Mouse (Mus musculus) neutrophil, adult 5-6 weeks (primary cell): Measurements from ENCODE around the gene Abhd13. TPM values are rescaled to one million over a fixed set of nuclear protein-coding genes. Genes with fewer than 3 reads are reported as not detected.
A peak's percentile ranks its signal among the peaks of the same experiment; 100 is the strongest.

Source experiments
- ATAC-seq: fragments of 151-379, 151-347 bp; 2 replicates; pipeline ENCODE4 v1.8.0; 2017; ENCODE audit warnings: mild to moderate bottlenecking, moderate TSS enrichment; ENCODE audit not compliant: insufficient number of reproducible peaks, poor library complexity, low FRiP score, severe bottlenecking; ENCODE audit errors: extremely low read depth
- total RNA-seq: library from RNA; stranded (forward); fragments of 200-1000 nt; gene quantifications from 2 replicates; pipeline ENCODE4 v1.2.3, GENCODE M21; 2017

Abhd13 gene
- total RNA-seq, 1 experiment from 2014 or later, result 28.9 TPM

DNA sequence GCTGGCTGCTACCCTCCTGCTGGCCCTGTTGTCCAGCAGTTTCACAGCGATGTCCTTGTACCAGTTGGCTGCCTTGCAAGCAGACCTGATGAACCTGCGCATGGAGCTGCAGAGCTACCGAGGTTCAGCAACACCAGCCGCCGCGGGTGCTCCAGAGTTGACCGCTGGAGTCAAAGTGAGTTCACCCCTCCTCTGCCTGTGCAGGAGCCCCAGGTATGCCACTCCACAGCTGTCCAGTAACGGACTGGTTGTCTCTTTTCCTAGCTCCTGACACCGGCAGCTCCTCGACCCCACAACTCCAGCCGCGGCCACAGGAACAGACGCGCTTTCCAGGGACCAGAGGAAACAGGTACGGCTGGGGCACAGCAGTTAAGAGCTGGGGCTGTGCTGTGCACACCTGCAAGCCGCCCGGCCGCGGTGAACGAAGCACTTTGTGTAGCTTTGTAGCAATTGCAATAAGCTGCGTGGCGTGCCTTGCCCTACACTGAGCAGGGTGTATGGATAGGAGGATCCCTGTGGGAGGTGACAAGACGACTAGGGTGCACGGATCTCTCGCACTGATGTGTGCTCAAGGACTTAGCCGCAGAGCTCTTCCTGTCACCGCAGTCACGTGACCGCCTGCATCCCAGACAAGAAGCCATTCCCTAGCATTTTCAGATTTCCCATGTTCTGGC lies 29.6 kb downstream of the Abhd13 start:
- peak; percentile 13; the same call in 1 of the 2 replicates for ATAC-seq

GRCm38 (mm10) chr8:10007660-10008028 lies 30.1 kb downstream of the Abhd13 start:
- no peak for ATAC-seq

- no peak for ATAC-seq
These were observed 38.7 kb downstream of the Abhd13 start for GRCm38 (mm10) chr8:10016252-10016651.

- ATAC-seq, result no peak
These were observed 39.7 kb downstream of the Abhd13 start for GRCm38 (mm10) chr8:10017231-10017630.

DNA sequence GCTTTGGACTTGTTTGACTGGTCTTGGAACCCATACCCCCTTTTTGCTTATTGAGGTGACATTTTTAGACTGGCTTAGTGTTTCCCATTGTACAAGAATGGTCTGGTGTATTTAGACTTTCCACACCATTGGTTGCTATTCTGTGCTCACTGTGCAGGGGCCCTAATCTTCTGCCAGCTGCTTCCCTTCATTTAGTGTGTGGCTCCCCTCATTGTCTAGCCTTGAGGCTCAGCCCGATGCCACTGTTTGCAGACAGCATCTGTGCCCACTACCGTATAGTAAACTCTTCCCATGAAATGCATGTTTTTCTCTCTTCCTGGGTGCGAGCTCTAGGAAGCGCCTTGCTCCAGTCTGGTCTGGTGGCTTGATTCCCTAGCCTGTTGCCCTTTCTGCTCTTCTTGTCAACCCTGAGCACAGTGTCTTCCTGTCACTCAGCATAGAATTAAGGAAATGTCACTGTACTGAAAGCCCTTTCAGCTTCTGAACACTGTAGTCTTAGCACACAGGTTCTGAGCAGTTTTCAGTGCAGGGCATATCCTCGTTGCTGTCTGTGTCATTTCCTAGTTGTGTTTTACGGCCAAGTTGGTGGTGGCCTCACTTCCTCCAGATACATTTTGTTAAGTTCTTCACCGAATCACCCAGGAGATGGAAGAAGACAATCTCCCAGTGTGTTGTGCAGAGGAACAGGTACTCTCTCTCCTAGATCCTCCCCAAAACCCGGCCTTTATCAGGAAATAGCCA lies 53.0 kb downstream of the Abhd13 start:
- ATAC-seq, result no peak

GRCm38 (mm10) chr8:10031177-10031576 lies 53.7 kb downstream of the Abhd13 start:
- peak; percentile 66; the same call in 1 of the 2 replicates for ATAC-seq

DNA sequence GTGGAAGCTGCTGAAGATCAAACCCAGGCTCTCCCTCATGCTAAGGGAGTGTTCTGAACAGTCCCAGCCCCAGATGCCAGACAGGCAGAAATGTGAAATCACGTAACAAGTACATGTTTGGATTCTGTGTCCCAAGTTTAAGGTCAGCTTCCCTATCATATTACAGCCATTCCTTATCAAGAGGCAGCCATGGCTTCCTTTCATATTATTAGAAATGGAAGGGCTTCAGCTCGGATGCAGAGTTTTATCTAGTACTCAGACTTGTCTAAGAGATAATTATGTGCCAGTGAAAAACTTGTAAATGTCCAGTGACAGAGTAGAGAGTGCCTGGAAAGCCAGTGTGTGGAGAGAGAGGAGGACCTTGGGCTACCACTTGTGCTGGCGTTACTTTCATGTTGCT lies 63.4 kb downstream of the Abhd13 start:
- ATAC-seq, result no peak

Other genes starting within 250 kb of the Abhd13 start
- not detected in 2 replicates for gene Fam155a, start 206.5 kb upstream of the Abhd13 start, total RNA-seq
- not detected in 2 replicates for gene Gm10217, start 113.5 kb upstream of the Abhd13 start, total RNA-seq
- gene Lig4, start within 50 bp of the Abhd13 start, total RNA-seq, result 1.5 and 3.4 TPM in 2 replicates
- gene Tnfsf13b, start 28.8 kb downstream of the Abhd13 start, total RNA-seq, result 13.0 and 15.4 TPM in 2 replicates
- 0.12 TPM in 1 of 2 replicates, not detected in the other for gene Myo16, start 176.2 kb downstream of the Abhd13 start, total RNA-seq